Mouse (Mus musculus) heart, adult 2 months (tissue): Measurements from ENCODE around the gene Maff.

ENCODE experiments used
- CTCF ChIP-seq: fragments of 200-600 bp; IDR thresholded peaks from 2 replicates; pipeline ENCODE4 v1.8.1; 2022; ENCODE audit warnings: antibody characterized with exemption, mild to moderate bottlenecking, moderate library complexity
- EP300 ChIP-seq: fragments of 200-500 bp; IDR thresholded peaks from 2 replicates; pipeline ENCODE4 v1.6.1; 2011; ENCODE audit warnings: low read depth, low read length, control low read depth; ENCODE audit not compliant: insufficient read depth
- POLR2A ChIP-seq: fragments of 200-500 bp; IDR thresholded peaks from 2 replicates; pipeline ENCODE4 v1.6.1; 2011; ENCODE audit warnings: mild to moderate bottlenecking, low read depth, low read length, control low read depth; ENCODE audit not compliant: insufficient read depth

DNA sequence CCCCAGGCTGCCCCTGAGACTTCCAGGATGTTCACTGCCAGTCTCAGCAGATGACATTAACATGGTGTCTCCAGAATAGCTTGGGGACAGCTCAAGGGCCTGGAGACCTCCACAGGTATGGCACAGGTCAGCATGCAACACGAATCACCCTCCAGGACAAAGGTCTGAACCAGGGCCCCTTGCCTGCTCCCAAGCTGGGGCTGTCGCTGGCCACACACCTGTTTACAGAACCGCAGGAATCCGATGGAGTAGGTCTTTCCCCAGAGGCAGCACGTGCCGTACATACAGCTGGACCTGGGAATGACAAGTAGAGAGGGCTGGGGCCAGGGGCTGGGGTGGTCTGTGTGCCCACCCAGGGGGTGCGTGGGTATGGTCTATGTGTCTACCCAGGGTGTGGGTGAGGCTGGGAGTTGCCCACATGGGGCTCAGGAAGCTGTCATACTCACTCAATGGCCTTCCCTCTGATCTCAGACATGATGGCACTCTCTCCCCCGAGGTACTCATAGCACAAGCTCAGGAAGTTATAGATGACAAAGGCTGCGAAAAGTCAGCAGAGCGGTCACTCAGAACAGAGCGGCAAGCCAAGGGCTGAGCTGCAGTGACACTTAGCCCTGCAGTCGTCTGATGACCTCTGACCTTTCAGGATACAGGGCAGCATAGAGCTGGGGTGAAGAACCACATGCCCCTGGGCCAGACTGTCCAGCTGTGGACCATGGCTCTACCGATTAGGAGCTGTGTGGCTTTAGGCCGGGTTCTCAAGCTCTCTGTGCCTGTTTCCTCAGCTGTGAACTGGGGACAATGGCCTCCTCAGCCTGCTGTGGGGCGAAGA is 23.2 kb downstream of the Maff start:
- no peak for TF ChIP-seq CTCF
- TF ChIP-seq POLR2A: no peak
- no peak for TF ChIP-seq EP300
